Mouse (Mus musculus) midbrain, embryonic 12.5 days (tissue): ENCODE data around the gene Slc7a14. TPM values are rescaled to one million over a fixed set of nuclear protein-coding genes. Genes with fewer than 3 reads are reported as not detected.

Experiments
- ATAC-seq: fragments of 200-750 bp; cut with Nextera tagmentation; 2 replicates; pipeline ENCODE4 v1.8.0; 2017; ENCODE audit warnings: low read depth, moderate TSS enrichment, moderate library complexity; ENCODE audit not compliant: low FRiP score
- H3K27ac ChIP-seq: fragments of 300-500 bp; sonication (generic); replicated peaks from 2 replicates; pipeline ENCODE4 v1.5.1; 2016; ENCODE audit warnings: mild to moderate bottlenecking
- H3K27me3 ChIP-seq: fragments of 300-500 bp; sonication (generic); 2 replicates; pipeline ENCODE4 v1.6.1; 2016; ENCODE audit warnings: mild to moderate bottlenecking
- H3K36me3 ChIP-seq: fragments of 300-500 bp; sonication (generic); 2 replicates; pipeline ENCODE4 v1.6.1; 2016
- H3K4me1 ChIP-seq: fragments of 300-500 bp; sonication (generic); 2 replicates; pipeline ENCODE4 v1.6.1; 2016
- H3K4me2 ChIP-seq: fragments of 300-500 bp; sonication (generic); replicated peaks from 2 replicates; pipeline ENCODE4 v1.6.1; 2016; ENCODE audit warnings: mild to moderate bottlenecking, moderate library complexity
- H3K4me3 ChIP-seq: fragments of 300-500 bp; sonication (generic); 2 replicates; pipeline ENCODE4 v1.5.1; 2016; ENCODE audit warnings: mild to moderate bottlenecking
- H3K9ac ChIP-seq: fragments of 300-500 bp; sonication (generic); replicated peaks from 2 replicates; pipeline ENCODE4 v1.6.1; 2016; ENCODE audit warnings: mild to moderate bottlenecking, moderate library complexity
- H3K9me3 ChIP-seq: fragments of 300-500 bp; sonication (generic); 2 replicates; pipeline ENCODE4 v1.6.1; 2016; ENCODE audit warnings: mild to moderate bottlenecking
- WGBS: fragments of 180-500 bp; shearing (Covaris S2); methylation state at CpG from one replicate; pipeline ENCODE4 v1.1.7; 2016; 5-methylcytosine and 5-hydroxymethylcytosine counted together
- polyA plus RNA-seq: library from polyadenylated mRNA; unstranded; fragments of >200 nt; fragmentation: Nextera tagmentation; extraction: Ambion mirVana; gene quantifications from 2 replicates; pipeline ENCODE4 v1.2.1, GENCODE M21; 2016

Gene Slc7a14
- polyA plus RNA-seq: 1.2 and 1.8 TPM in 2 replicates

- peak within 1 kb of the TSS; percentile 62 for H3K9ac ChIP-seq
- H3K4me2 ChIP-seq: peak within 1 kb of the TSS; percentile 89
- H3K9me3 ChIP-seq: no peaks in the 10 kb centered on the region
- peak; percentile 91 for ATAC-seq
- H3K4me3 ChIP-seq: peak within 1 kb of the TSS; percentile 59
- no peaks in the 10 kb centered on the region for H3K36me3 ChIP-seq
- peaks cover 10% of the 10 kb centered on the region; the same call in 1 of the 2 replicates for H3K4me1 ChIP-seq
- WGBS: 1% methylated on average over 33 of the region's 38 CpGs
- peaks cover 38% of the 10 kb centered on the region for H3K27me3 ChIP-seq
- no peak within 1 kb of the TSS for H3K27ac ChIP-seq
Observed at GRCm38 (mm10) chr3:31309934-31310787, at the start of gene Slc7a14. TSS of gene Slc7a14 (minus strand) at chr3:31310378.

GRCm38 (mm10) chr3:31346540-31346939 lies 36.4 kb upstream of the Slc7a14 start:
- Histone ChIP-seq H3K4me1 (no peaks in the 10 kb centered on the region), H3K36me3 (no peaks in the 10 kb centered on the region), H3K4me2 (no peak overlapping the region), H3K9ac (no peak overlapping the region), H3K4me3 (no peak overlapping the region), H3K27ac (no peak overlapping the region), H3K9me3 (no peaks in the 10 kb centered on the region), H3K27me3 (no peaks in the 10 kb centered on the region)
- WGBS: 83% methylated on average over 4 of the region's 4 CpGs
- ATAC-seq: no peak

GRCm38 (mm10) chr3:31345766-31346165 lies 35.6 kb upstream of the Slc7a14 start:
- no peak for ATAC-seq
- Histone ChIP-seq H3K4me1 (no peaks in the 10 kb centered on the region), H3K4me3 (no peak overlapping the region), H3K36me3 (no peaks in the 10 kb centered on the region), H3K4me2 (no peak overlapping the region), H3K27ac (no peak overlapping the region), H3K9me3 (no peaks in the 10 kb centered on the region), H3K9ac (no peak overlapping the region), H3K27me3 (no peaks in the 10 kb centered on the region)
- 90% methylated on average over 4 of the region's 4 CpGs for WGBS

GRCm38 (mm10) chr3:31339236-31339635 lies 29.1 kb upstream of the Slc7a14 start:
- no peak for ATAC-seq
- no peaks in the 10 kb centered on the region for H3K4me1 ChIP-seq
- no peaks in the 10 kb centered on the region for H3K36me3 ChIP-seq
- no peak overlapping the region for H3K4me3 ChIP-seq
- H3K9me3 ChIP-seq: no peaks in the 10 kb centered on the region
- H3K9ac ChIP-seq: no peak overlapping the region
- H3K4me2 ChIP-seq: no peak overlapping the region
- H3K27me3 ChIP-seq: no peaks in the 10 kb centered on the region
- H3K27ac ChIP-seq: no peak overlapping the region
- 88% methylated on average over 3 of the region's 3 CpGs for WGBS

GRCm38 (mm10) chr3:31328237-31328836 lies 18.2 kb upstream of the Slc7a14 start:
- no peaks in the 10 kb centered on the region for H3K27me3 ChIP-seq
- H3K27ac ChIP-seq: no peak overlapping the region
- no peak overlapping the region for H3K4me2 ChIP-seq
- H3K4me1 ChIP-seq: no peaks in the 10 kb centered on the region
- ATAC-seq: no peak
- 84% methylated on average over 7 of the region's 7 CpGs for whole genome bisulfite sequencing
- no peaks in the 10 kb centered on the region for H3K9me3 ChIP-seq
- no peak overlapping the region for H3K4me3 ChIP-seq
- no peak overlapping the region for H3K9ac ChIP-seq
- no peaks in the 10 kb centered on the region for H3K36me3 ChIP-seq

GRCm38 (mm10) chr3:31327791-31328190 lies 17.6 kb upstream of the Slc7a14 start:
- Histone ChIP-seq H3K27me3 (no peaks in the 10 kb centered on the region), H3K4me3 (no peak overlapping the region), H3K9ac (no peak overlapping the region), H3K4me1 (no peaks in the 10 kb centered on the region), H3K4me2 (no peak overlapping the region), H3K36me3 (no peaks in the 10 kb centered on the region), H3K27ac (no peak overlapping the region), H3K9me3 (no peaks in the 10 kb centered on the region)
- 94% methylated on average over 5 of the region's 5 CpGs for WGBS
- ATAC-seq: no peak

- H3K4me2 ChIP-seq: no peak overlapping the region
- H3K9ac ChIP-seq: no peak overlapping the region
- no peaks in the 10 kb centered on the region for H3K4me1 ChIP-seq
- peak; percentile 58; the same call in 1 of the 2 replicates for ATAC-seq
- no peaks in the 10 kb centered on the region for H3K27me3 ChIP-seq
- no peak overlapping the region for H3K4me3 ChIP-seq
- no peak overlapping the region for H3K27ac ChIP-seq
- no peaks in the 10 kb centered on the region for H3K9me3 ChIP-seq
- WGBS: 73% methylated on average over 3 of the region's 3 CpGs
- H3K36me3 ChIP-seq: no peaks in the 10 kb centered on the region
Observed at GRCm38 (mm10) chr3:31324231-31324654, 14.1 kb upstream of the Slc7a14 start.

- peaks cover 10% of the 10 kb centered on the region; the same call in 1 of the 2 replicates for H3K4me1 ChIP-seq
- no peaks in the 10 kb centered on the region for H3K9me3 ChIP-seq
- H3K4me2 ChIP-seq: peak overlapping the region; percentile 89
- ATAC-seq: peak; percentile 75
- H3K4me3 ChIP-seq: peak overlapping the region; percentile 59
- peak overlapping the region; percentile 62 for H3K9ac ChIP-seq
- WGBS: 2% methylated on average over 36 of the region's 36 CpGs
- H3K27ac ChIP-seq: no peak overlapping the region
- H3K27me3 ChIP-seq: peaks cover 38% of the 10 kb centered on the region
- H3K36me3 ChIP-seq: no peaks in the 10 kb centered on the region
Observed at GRCm38 (mm10) chr3:31309371-31309933, 726 bp downstream of the Slc7a14 start.

GRCm38 (mm10) chr3:31308906-31309305 lies 1.3 kb downstream of the Slc7a14 start:
- Histone ChIP-seq H3K4me2 (peak overlapping the region; percentile 89), H3K9ac (no peak overlapping the region; the same call in 1 of the 2 replicates), H3K27ac (no peak overlapping the region), H3K9me3 (no peaks in the 10 kb centered on the region), H3K4me3 (peak overlapping the region; percentile 59), H3K36me3 (no peaks in the 10 kb centered on the region), H3K27me3 (peaks cover 38% of the 10 kb centered on the region), H3K4me1 (peaks cover 10% of the 10 kb centered on the region; the same call in 1 of the 2 replicates)
- peak; percentile 16; the same call in 1 of the 2 replicates for ATAC-seq
- 2% methylated on average over 14 of the region's 14 CpGs for WGBS

- Histone ChIP-seq H3K36me3 (no peaks in the 10 kb centered on the region), H3K4me2 (no peak overlapping the region), H3K27me3 (peaks cover 38% of the 10 kb centered on the region), H3K9me3 (no peaks in the 10 kb centered on the region), H3K4me3 (no peak overlapping the region), H3K27ac (no peak overlapping the region), H3K9ac (no peak overlapping the region), H3K4me1 (peaks cover 10% of the 10 kb centered on the region; the same call in 1 of the 2 replicates)
- WGBS: 83% methylated on average over 6 of the region's 6 CpGs
- no peak for ATAC-seq
Observed at GRCm38 (mm10) chr3:31307936-31308335, 2.2 kb downstream of the Slc7a14 start.

GRCm38 (mm10) chr3:31291673-31292602 lies 18.2 kb downstream of the Slc7a14 start:
- H3K36me3 ChIP-seq: no peaks in the 10 kb centered on the region
- ATAC-seq: no peak

More at GRCm38 (mm10) chr3:31291673-31292602, 18.2 kb downstream of the Slc7a14 start:
- Histone ChIP-seq H3K4me1 (no peaks in the 10 kb centered on the region), H3K27me3 (no peaks in the 10 kb centered on the region), H3K27ac (no peak overlapping the region), H3K4me2 (no peak overlapping the region), H3K9ac (no peak overlapping the region), H3K4me3 (no peak overlapping the region), H3K9me3 (no peaks in the 10 kb centered on the region)
- WGBS: 67% methylated on average over 11 of the region's 11 CpGs
